ENCODE assay signal across 19 mouse cellular contexts in genomic region chr2:45434789-45435188, GRCm38 (mm10).
DNase-seq lines count a peak whose midpoint lies in the region; ATAC-seq and TF ChIP-seq lines count a peak whose summit lies in the region.
"Had no signal": no experiment of that assay in that cellular context is flagged by ENCODE, and none has a peak within 500 bp of the region (broad histone marks: within the 10 kb centered on the region; RNA-seq: fewer than 3 reads in every experiment).

No protein-coding gene starts in this region.

- DNase-seq in kidney, adult 2 months: peak; percentile 18
- no peak for DNase-seq in kidney, postnatal 25 days
- no peak for DNase-seq in limb, embryonic 10.5 days (ENCODE audit: low spot score)
- no peak for DNase-seq in gastrocnemius, postnatal 36 days
- DNase-seq in layer of hippocampus, postnatal 25 days (ENCODE audit: extremely low spot score in 1 of 2, low spot score in 1 of 2): no peak
- no peak for DNase-seq in layer of hippocampus, postnatal 14 days (ENCODE audit: low spot score in 2 of 2)
- DNase-seq: cerebellum, adult 18-20 months; gastrocnemius, postnatal 14 days; thymus, adult 2 months; thymus, postnatal 36 days had no signal

- H3K4me1 ChIP-seq in kidney, adult 2 months (ENCODE audit: control insufficient read depth, insufficient read depth, low read length): peaks cover 6% of the 10 kb centered on the region; the same call in 1 of the 2 replicates
- peaks cover 24% of the 10 kb centered on the region for H3K4me1 ChIP-seq in limb, embryonic 10.5 days
- H3K4me1 ChIP-seq in liver, embryonic 12.5 days: peaks cover 24% of the 10 kb centered on the region
- H3K4me1 ChIP-seq: heart, embryonic 13.5 days had no signal

- H3K4me2 ChIP-seq in liver, embryonic 12.5 days: no peak overlapping the region
- H3K4me2 ChIP-seq: embryonic facial prominence, embryonic 13.5 days; heart, embryonic 13.5 days; hindbrain, embryonic 14.5 days; liver, embryonic 13.5 days; lung, embryonic 14.5 days had no signal

- no peak for TF ChIP-seq CTCF in kidney, adult 2 months (conservative IDR thresholded peaks at IDR 0.05; ENCODE audit: insufficient read depth, insufficient read length, low read depth, low read length)

- no peak for ATAC-seq in liver, embryonic 12.5 days
- ATAC-seq: intestine, postnatal 0 days had no signal

- no peaks in the 10 kb centered on the region for H3K9me3 ChIP-seq in limb, embryonic 10.5 days (replicated peaks)
- no peaks in the 10 kb centered on the region for H3K9me3 ChIP-seq in liver, embryonic 12.5 days (replicated peaks)
- H3K9me3 ChIP-seq: embryonic facial prominence, embryonic 13.5 days; forebrain, embryonic 10.5 days; heart, embryonic 13.5 days; liver, embryonic 13.5 days had no signal

- H3K27ac ChIP-seq in kidney, adult 2 months (ENCODE audit: insufficient read depth, low read depth, low read length): peak overlapping the region; percentile 72; the same call in 1 of the 2 replicates
- H3K27ac ChIP-seq in limb, embryonic 10.5 days: 0 out of 2 replicates have a peak overlapping the region, but pooled peaks have one; percentile 19
- H3K27ac ChIP-seq in liver, embryonic 12.5 days: 0 out of 2 replicates have a peak overlapping the region, but pooled peaks have one; percentile 5
- H3K27ac ChIP-seq: embryonic facial prominence, embryonic 13.5 days; forebrain, embryonic 10.5 days; heart, embryonic 13.5 days; hindbrain, embryonic 14.5 days; liver, embryonic 13.5 days had no signal

- WGBS in kidney, adult 2 months: 56% methylated on average over 5 of the region's 5 CpGs
- WGBS in limb, embryonic 10.5 days: 70% methylated on average over 5 of the region's 5 CpGs
- WGBS in liver, embryonic 12.5 days (ENCODE audit: insufficient replicate concordance): 63% methylated on average over 5 of the region's 5 CpGs

- no peak for TF ChIP-seq POLR2A in kidney, adult 2 months (IDR thresholded peaks at IDR 0.05; ENCODE audit: low read depth, low read length)

- intact Hi-C loops in gastrocnemius, postnatal 36 days (cut with DNase I): no loop called here

- no peaks in the 10 kb centered on the region for H3K27me3 ChIP-seq in kidney, adult 2 months (replicated peaks; ENCODE audit: control insufficient read depth, insufficient read depth, low read length)
- no peaks in the 10 kb centered on the region for H3K27me3 ChIP-seq in limb, embryonic 10.5 days (ENCODE audit: low read depth, poor library complexity, severe bottlenecking)
- H3K27me3 ChIP-seq in liver, embryonic 12.5 days (replicated peaks): no peaks in the 10 kb centered on the region
- H3K27me3 ChIP-seq: embryonic facial prominence, embryonic 13.5 days; heart, embryonic 13.5 days; liver, embryonic 13.5 days had no signal

- H3K36me3 ChIP-seq in kidney, adult 2 months (ENCODE audit: control insufficient read depth, insufficient read depth, low read length): no peaks in the 10 kb centered on the region
- H3K36me3 ChIP-seq in limb, embryonic 10.5 days: no peaks in the 10 kb centered on the region
- H3K36me3 ChIP-seq in liver, embryonic 12.5 days: no peaks in the 10 kb centered on the region
- H3K36me3 ChIP-seq: embryonic facial prominence, embryonic 13.5 days; forebrain, embryonic 10.5 days; heart, embryonic 13.5 days; liver, embryonic 13.5 days had no signal

- no peak overlapping the region for H3K9ac ChIP-seq in liver, embryonic 12.5 days
- H3K9ac ChIP-seq: embryonic facial prominence, embryonic 13.5 days; forebrain, postnatal 0 days; heart, embryonic 13.5 days; hindbrain, embryonic 14.5 days; liver, embryonic 13.5 days; lung, embryonic 14.5 days had no signal

- H3K4me3 ChIP-seq in kidney, adult 2 months (ENCODE audit: insufficient read depth, low read depth, low read length): no peak overlapping the region
- H3K4me3 ChIP-seq in limb, embryonic 10.5 days: no peak overlapping the region
- H3K4me3 ChIP-seq in liver, embryonic 12.5 days: no peak overlapping the region
- H3K4me3 ChIP-seq: embryonic facial prominence, embryonic 13.5 days; forebrain, embryonic 10.5 days; heart, embryonic 13.5 days; liver, embryonic 13.5 days had no signal

Comparison
In these comparisons a context has a peak if more than half of its experiments do, and no peak if none do; other contexts are left out.
1. H3K27ac ChIP-seq: peak in every context shown above with its lines; median percentile 72 in kidney, adult 2 months; 19 in limb, embryonic 10.5 days; 5 in liver, embryonic 12.5 days.